Mouse (Mus musculus): Measurements from ENCODE around the gene Anks1.

DNA sequence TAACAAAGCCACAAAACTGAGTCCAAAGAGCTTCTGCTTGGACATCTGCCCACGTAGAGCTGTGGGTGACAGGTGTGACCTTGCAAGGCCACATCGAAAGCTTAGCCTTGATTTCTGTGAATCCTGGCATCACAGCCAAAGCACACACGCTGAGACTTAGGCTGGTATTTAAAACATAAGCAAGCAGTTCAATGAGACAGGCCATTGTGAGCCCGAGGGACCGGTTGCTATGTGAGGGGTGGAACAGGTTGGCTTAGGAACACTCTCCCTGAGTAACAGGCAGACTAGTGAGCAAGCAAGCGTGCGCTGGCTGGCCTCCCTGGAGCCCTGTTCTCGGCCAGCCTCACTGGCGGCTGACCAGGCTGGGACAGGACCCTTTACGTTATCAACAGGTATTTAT is 112.8 kb downstream of the Anks1 start:
- TF ChIP-seq POLR2A (IDR thresholded peaks at IDR 0.05; ENCODE audit: borderline replicate concordance, insufficient read depth, low read length) (no peak), CTCF (IDR thresholded peaks at IDR 0.05; ENCODE audit: borderline replicate concordance, insufficient read depth, low read depth, low read length) (no peak)
